Mouse (Mus musculus) thymus, adult 2 months (tissue): ENCODE measurements around the gene Jak2.

Source experiments
- CTCF ChIP-seq: fragments of 200-500 bp; IDR thresholded peaks from 2 replicates; pipeline ENCODE4 v1.5.1; 2012; ENCODE audit warnings: mild to moderate bottlenecking, control low read depth, low read length, moderate library complexity, borderline replicate concordance; ENCODE audit not compliant: control insufficient read depth, poor library complexity, insufficient read depth; ENCODE audit errors: extremely low read depth
- POLR2A ChIP-seq: fragments of 200-500 bp; IDR thresholded peaks from 2 replicates; pipeline ENCODE4 v1.6.1; 2012; ENCODE audit warnings: mild to moderate bottlenecking, low read length, control low read depth, moderate library complexity; ENCODE audit not compliant: control insufficient read depth, poor library complexity, insufficient read depth; ENCODE audit errors: extremely low read depth

GRCm38 (mm10) chr19:29251958-29252801 lies 552 bp downstream of the Jak2 start:
- TF ChIP-seq CTCF (no peak), POLR2A (no peak)
